Mouse (Mus musculus): ENCODE data around the gene Hdac7.

- TF ChIP-seq POLR2A (IDR thresholded peaks at IDR 0.05; ENCODE audit: low read depth, low read length) (no peak), CTCF (IDR thresholded peaks at IDR 0.05; ENCODE audit: extremely low read depth, insufficient read length, insufficient replicate concordance, low read depth, low read length) (no peak)
Measured at GRCm38 (mm10) chr15:97890017-97890416, 45.7 kb upstream of the Hdac7 start.

Measured in small intestine, adult 2 months (tissue).